Mouse (Mus musculus): ENCODE data around the gene Olfr553. TPM values are rescaled to one million over a fixed set of nuclear protein-coding genes. Genes with fewer than 3 reads are reported as not detected.

The Olfr553 gene
- total and polyA plus RNA-seq, 3 experiments, result not detected

GRCm38 (mm10) chr7:102573174-102573830, 44.7 kb downstream of the Olfr553 start:
- Histone ChIP-seq H3K9me3 (replicated peaks; ENCODE audit: low read length) (no peaks in the 10 kb centered on the region), H3K27me3 (replicated peaks) (no peaks in the 10 kb centered on the region), H3K4me3 (replicated peaks in 1 of 3; ENCODE audit: low read depth in 2 of 3, low read length in 2 of 3, poor library complexity in 1 of 3) (no peak overlapping the region), H3K9ac (ENCODE audit: insufficient read depth, low read depth) (no peak overlapping the region), H3K4me1 (ENCODE audit: control insufficient read depth in 1 of 2, insufficient read depth in 2 of 2) (no peaks in the 10 kb centered on the region), H3K36me3 (replicated peaks in 1 of 2; ENCODE audit: control insufficient read depth in 1 of 2, insufficient read depth in 1 of 2, low read length in 1 of 2) (no peaks in the 10 kb centered on the region), H3K79me2 (replicated peaks; ENCODE audit: control insufficient read depth, extremely low read depth, insufficient read depth, poor library complexity, severe bottlenecking) (no peaks in the 10 kb centered on the region; the same call in 1 of the 2 replicates), H3K4me2 (ENCODE audit: insufficient read depth, low read depth, poor library complexity, severe bottlenecking) (no peak overlapping the region), H3K27ac (ENCODE audit: insufficient read depth, low read depth) (no peak overlapping the region)
- no peak for DNase-seq (ENCODE audit: extremely low read depth)
- dilution Hi-C loops (cut with MboI; ENCODE audit: extremely low pct_ligation_motif_present, extremely low pct_unique_long_range_greater_than_20kb, low sequenced_read_pairs) (no loop called here), in situ Hi-C loops (cut with MboI; ENCODE audit: low pct_ligation_motif_present, low pct_unique_long_range_greater_than_20kb, low sequenced_read_pairs) (no loop called here)
- no peak for TF ChIP-seq CTCF (conservative IDR thresholded peaks at IDR 0.05 in 1 of 2, IDR thresholded peaks at IDR 0.05 in 1 of 2; ENCODE audit: low read depth in 2 of 2, low read length in 2 of 2)
- TF ChIP-seq MAFK (IDR thresholded peaks at IDR 0.05; ENCODE audit: insufficient replicate concordance, low read length), result no peak
- no peak for TF ChIP-seq GABPA (IDR thresholded peaks at IDR 0.05; ENCODE audit: insufficient replicate concordance, low read depth, low read length)
- TF ChIP-seq ZNF384 (IDR thresholded peaks at IDR 0.05; ENCODE audit: low read depth, low read length), result no peak
- TF ChIP-seq HCFC1 (IDR thresholded peaks at IDR 0.05; ENCODE audit: low read depth, low read length), result no peak
- TF ChIP-seq RCOR1 (conservative IDR thresholded peaks at IDR 0.05; ENCODE audit: low read depth, low read length), result no peak
- TF ChIP-seq CHD2 (IDR thresholded peaks at IDR 0.05; ENCODE audit: low read length), result no peak
- TF ChIP-seq USF1 (IDR thresholded peaks at IDR 0.05; ENCODE audit: low read depth, low read length), result no peak
- no peak for TF ChIP-seq NRF1 (IDR thresholded peaks at IDR 0.05; ENCODE audit: low read depth, low read length)
- TF ChIP-seq ETS1 (conservative IDR thresholded peaks at IDR 0.05; ENCODE audit: low read depth, low read length), result no peak
- TF ChIP-seq ZC3H11A (IDR thresholded peaks at IDR 0.05; ENCODE audit: low read depth, low read length), result no peak
- TF ChIP-seq MAZ (IDR thresholded peaks at IDR 0.05; ENCODE audit: low read depth, low read length), result no peak
- no peak for TF ChIP-seq MAX (IDR thresholded peaks at IDR 0.05; ENCODE audit: low read length)
- no peak for TF ChIP-seq KAT2A (IDR thresholded peaks at IDR 0.05; ENCODE audit: insufficient replicate concordance, low read length)
- TF ChIP-seq MXI1 (IDR thresholded peaks at IDR 0.05; ENCODE audit: low read depth, low read length), result no peak

- no peak within 1 kb of the TSS for H3K4me2 ChIP-seq (ENCODE audit: insufficient read depth, low read depth, poor library complexity, severe bottlenecking)
- dilution Hi-C loops (cut with MboI; ENCODE audit: extremely low pct_ligation_motif_present, extremely low pct_unique_long_range_greater_than_20kb, low sequenced_read_pairs) (no loop called here), in situ Hi-C loops (cut with MboI; ENCODE audit: low pct_ligation_motif_present, low pct_unique_long_range_greater_than_20kb, low sequenced_read_pairs) (no loop called here)
- H3K36me3 ChIP-seq (replicated peaks in 1 of 2; ENCODE audit: control insufficient read depth in 1 of 2, insufficient read depth in 1 of 2, low read length in 1 of 2), result no peaks in the 10 kb centered on the region
- H3K9me3 ChIP-seq (replicated peaks; ENCODE audit: low read length), result no peaks in the 10 kb centered on the region
- H3K27ac ChIP-seq (ENCODE audit: insufficient read depth, low read depth), result no peak within 1 kb of the TSS
- H3K4me1 ChIP-seq (ENCODE audit: control insufficient read depth in 1 of 2, insufficient read depth in 2 of 2), result peaks cover 0 to 2% of the 10 kb centered on the region in 2 experiments; a peak in 1 of 4 replicates
- H3K9ac ChIP-seq (ENCODE audit: insufficient read depth, low read depth), result no peak within 1 kb of the TSS
- no peak within 1 kb of the TSS for H3K4me3 ChIP-seq (replicated peaks in 1 of 3; ENCODE audit: low read depth in 2 of 3, low read length in 2 of 3, poor library complexity in 1 of 3)
- TF ChIP-seq CHD1 (IDR thresholded peaks at IDR 0.05; ENCODE audit: low read depth, low read length), result no peak
- TF ChIP-seq TCF12 (IDR thresholded peaks at IDR 0.05; ENCODE audit: low read depth, low read length), result no peak
- TF ChIP-seq HCFC1 (IDR thresholded peaks at IDR 0.05; ENCODE audit: low read depth, low read length), result no peak
- H3K79me2 ChIP-seq (replicated peaks; ENCODE audit: control insufficient read depth, extremely low read depth, insufficient read depth, poor library complexity, severe bottlenecking), result no peaks in the 10 kb centered on the region; the same call in 1 of the 2 replicates
- H3K27me3 ChIP-seq (replicated peaks), result no peaks in the 10 kb centered on the region
- DNase-seq (ENCODE audit: extremely low read depth), result no peak
Observed at GRCm38 (mm10) chr7:102571142-102571541, 46.9 kb downstream of the Olfr553 start, which contains the start of gene Olfr550. Gene Olfr550 (plus strand): TSS chr7:102571442.

All from CH12.LX (cell line).